Mouse (Mus musculus) layer of hippocampus, adult 8-10 months (tissue): ENCODE data around the gene Dock9. TPM values are rescaled to one million over a fixed set of nuclear protein-coding genes. Genes with fewer than 3 reads are reported as not detected.
"Not testable (repeated sequence)": the region's sequence is repeated elsewhere in the genome, so short reads cannot be mapped to it uniquely, and the experiment has no call there.

Experiments
- DNase-seq, 2 experiments: peaks; one replicate each; pipeline ENCODE4 v3.0.0; 2022; ENCODE audit warnings: low spot score in 2 of 2
- total RNA-seq, 4 experiments: library from RNA; stranded (reverse); gene quantifications; 2 replicates each; pipeline ENCODE4 v1.2.4; 2022

Gene Dock9
- total RNA-seq, 4 experiments from 2014 or later, result 179 to 210 (median 198) TPM

DNA sequence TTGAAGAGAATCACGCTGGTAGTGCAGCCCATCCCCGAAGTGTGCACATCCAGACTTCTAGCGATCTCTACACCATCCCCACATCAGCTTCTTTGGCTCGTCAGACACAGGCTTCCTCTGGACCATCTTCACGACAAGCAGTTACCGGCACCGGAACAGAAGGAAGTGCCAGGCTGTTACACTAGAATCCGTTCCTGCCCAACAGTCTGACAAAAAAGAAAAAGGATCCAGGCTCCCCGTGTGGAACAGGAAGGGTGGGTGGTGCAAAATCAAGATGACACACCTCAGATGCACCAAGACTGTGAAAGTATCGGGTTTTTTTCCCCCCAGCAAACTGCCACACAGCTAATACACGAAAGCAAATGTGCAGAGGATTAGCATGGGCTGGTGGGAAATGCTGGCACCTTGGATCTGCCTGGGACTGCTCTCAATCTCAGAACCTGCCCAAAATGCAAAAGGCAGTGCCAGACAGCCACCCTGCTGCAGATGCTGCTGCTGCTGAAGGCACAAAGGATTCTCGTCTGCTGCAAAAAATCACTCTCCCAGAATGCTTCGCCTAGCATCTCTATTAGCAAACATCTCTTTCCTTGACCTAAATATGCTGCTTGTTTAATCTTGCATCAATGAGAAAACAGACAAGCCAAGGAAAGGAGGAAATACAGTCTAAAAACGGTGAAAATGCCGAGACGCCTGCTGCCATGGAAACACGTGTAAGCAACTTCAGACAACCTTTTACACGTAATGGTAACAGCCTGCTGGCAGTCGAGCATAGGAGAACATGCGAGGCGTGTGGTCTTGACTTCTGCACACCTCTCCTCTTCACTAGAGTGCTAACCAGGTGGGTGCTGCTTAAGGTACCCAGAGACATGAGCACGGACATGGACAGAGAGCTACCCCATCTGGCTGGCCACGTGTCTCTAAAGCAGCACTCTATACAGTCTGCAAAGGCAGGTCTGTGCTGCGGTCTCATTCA lies 58.9 kb downstream of the Dock9 start:
- peak; percentile 49 to 61 for DNase-seq

DNA sequence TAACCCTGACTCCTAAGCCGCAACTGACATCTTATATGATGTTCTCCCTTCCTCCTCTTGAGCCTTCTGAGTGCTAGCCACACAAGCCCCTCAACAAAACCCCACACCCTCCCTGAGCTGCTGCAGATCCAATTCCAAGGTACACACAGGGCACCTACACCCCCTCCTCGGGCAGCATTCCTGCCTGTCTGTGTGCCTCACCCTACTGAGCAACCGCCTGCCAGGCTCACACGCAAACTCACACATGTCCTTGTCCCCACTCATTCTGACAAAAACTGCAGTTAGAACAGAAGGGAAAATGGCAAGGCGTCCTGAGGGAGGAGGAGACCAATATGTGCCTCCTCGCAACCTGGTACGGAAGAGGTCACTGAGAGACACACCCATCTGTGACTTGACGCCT lies 60.4 kb downstream of the Dock9 start:
- DNase-seq, result peak; percentile 53 to 58

- no peak for DNase-seq
Measured at GRCm38 (mm10) chr14:121735678-121736077, 62.0 kb downstream of the Dock9 start.

DNA sequence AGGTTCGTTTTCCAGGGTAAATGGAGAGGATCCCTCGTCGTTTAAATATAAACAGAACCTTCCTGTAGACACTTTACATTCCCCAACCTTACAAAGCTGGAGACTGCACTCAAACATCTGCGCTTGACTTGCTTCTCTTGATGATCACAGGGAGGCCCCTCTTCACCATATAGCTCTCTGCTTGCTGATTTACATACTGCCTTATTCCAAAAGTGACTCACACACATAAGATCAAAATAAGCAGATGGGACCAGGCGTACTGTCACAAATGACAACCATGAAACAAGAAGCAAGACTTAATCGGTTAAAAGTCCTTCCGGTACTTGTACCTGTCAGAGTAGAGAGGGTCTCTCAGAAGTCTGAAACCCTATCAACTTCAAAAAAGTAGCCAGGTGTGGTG lies 63.4 kb downstream of the Dock9 start:
- DNase-seq, result no peak

DNA sequence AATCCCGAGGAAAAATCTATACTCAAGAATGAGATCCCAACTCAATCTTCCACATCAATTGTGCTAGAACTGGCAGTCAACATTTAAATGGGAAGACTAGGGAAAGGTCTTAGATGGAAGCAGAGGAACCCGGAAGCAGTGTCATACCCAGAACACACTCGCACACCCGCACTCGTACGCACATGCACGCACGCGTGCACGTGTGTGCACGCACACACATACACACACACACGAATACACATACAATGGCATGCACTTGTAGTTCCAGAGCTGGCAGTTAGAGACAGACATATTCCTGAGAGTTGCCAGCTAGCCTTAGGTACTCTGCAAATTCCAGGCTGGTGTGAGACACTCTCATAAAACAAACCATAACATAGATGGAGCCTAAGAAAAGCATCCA lies 63.9 kb downstream of the Dock9 start:
- no peak for DNase-seq

DNA sequence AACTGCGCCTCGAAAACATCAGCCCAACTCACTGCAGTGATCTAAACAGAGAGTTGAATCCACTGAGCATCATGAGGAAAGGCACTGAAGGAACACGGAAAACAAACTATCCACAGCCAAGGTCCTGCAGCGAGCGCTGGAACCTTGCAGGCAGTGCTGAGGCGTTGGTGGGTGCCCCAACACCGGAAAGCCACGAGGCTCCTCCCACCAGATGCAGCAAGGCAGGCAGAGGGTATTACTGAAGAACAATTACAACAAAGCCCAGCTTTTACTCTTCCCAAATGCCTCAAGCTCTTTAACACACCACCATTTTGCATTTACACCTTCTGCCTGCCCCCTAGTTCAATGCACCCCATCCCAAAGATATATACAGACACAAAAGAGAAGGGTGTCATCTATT lies 65.4 kb downstream of the Dock9 start:
- no peak for DNase-seq

- DNase-seq, result no peak
Measured at GRCm38 (mm10) chr14:121731688-121732168, 65.9 kb downstream of the Dock9 start.

- DNase-seq, result no peak
Measured at GRCm38 (mm10) chr14:121730966-121731365, 66.7 kb downstream of the Dock9 start.

DNA sequence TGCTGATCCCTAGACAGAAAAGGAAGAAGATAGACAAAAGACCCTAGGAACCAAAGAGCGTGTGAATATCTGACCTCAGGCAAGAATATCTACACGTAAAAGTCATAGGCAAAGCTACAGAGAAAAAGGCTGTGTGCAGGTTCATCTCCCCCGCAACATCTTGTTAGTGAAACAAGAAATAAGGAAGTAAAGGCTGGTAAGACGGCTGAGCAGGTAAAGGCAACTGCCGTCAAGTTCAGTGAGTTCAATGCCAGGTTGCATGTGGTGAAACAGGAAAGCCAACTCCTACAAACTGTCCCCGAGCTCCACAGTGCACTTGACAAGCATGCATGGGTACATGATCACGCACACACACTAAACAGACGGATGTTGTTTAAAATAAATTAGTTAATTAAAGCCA lies 69.6 kb downstream of the Dock9 start:
- no peak for DNase-seq

DNA sequence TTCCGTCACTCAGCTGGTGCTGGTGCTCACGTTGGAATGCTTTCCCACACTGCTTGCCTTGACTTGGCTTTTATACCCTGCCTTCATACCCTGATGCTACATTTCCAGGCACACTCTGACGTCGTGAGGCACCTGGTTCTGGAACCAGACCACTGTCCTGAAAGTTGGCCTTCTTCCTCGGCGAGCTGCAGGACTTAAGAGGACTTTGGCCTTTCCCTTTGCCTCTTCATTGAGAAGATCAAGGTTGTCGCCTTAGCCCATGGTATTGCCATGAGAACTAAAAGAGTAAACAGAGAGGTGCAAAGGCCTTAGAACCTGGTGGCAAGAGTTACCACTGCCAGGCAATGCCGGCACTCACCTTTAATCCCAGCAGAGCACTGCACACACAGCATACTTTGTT lies 73.1 kb downstream of the Dock9 start:
- DNase-seq, result no peak

GRCm38 (mm10) chr14:121722774-121723173 lies 74.9 kb downstream of the Dock9 start:
- no peak for DNase-seq

- DNase-seq, result no peak
Measured at GRCm38 (mm10) chr14:121721431-121721830, 76.2 kb downstream of the Dock9 start.

GRCm38 (mm10) chr14:121719638-121720601 lies 77.7 kb downstream of the Dock9 start:
- no peak for DNase-seq

GRCm38 (mm10) chr14:121714799-121715198 lies 82.8 kb downstream of the Dock9 start:
- not testable (repeated sequence) for DNase-seq

GRCm38 (mm10) chr14:121714268-121714667 lies 83.4 kb downstream of the Dock9 start:
- DNase-seq, result no peak

- DNase-seq, result no peak
Measured at GRCm38 (mm10) chr14:121713830-121714197, 83.8 kb downstream of the Dock9 start.

- no peak for DNase-seq
Measured at GRCm38 (mm10) chr14:121713166-121713829, 84.3 kb downstream of the Dock9 start.

GRCm38 (mm10) chr14:121711089-121711826 lies 86.4 kb downstream of the Dock9 start:
- DNase-seq, result no peak

GRCm38 (mm10) chr14:121710130-121710529 lies 87.5 kb downstream of the Dock9 start:
- DNase-seq, result no peak

- no peak for DNase-seq
Measured at GRCm38 (mm10) chr14:121708244-121708643, 89.4 kb downstream of the Dock9 start.
